Mouse (Mus musculus) neural tube, embryonic 13.5 days (tissue): ENCODE results near the gene 1700061G19Rik. TPM values are rescaled to one million over a fixed set of nuclear protein-coding genes. Genes with fewer than 3 reads are reported as not detected.

Experiments
- ATAC-seq: fragments of 200-750 bp; cut with Nextera tagmentation; 2 replicates; pipeline ENCODE4 v1.8.0; 2017; ENCODE audit warnings: low read depth, mild to moderate bottlenecking, moderate TSS enrichment, moderate library complexity
- H3K27ac ChIP-seq: fragments of 300-500 bp; sonication (generic); replicated peaks from 2 replicates; pipeline ENCODE4 v1.5.1; 2015; ENCODE audit warnings: moderate library complexity, mild to moderate bottlenecking, inconsistent platforms
- H3K27me3 ChIP-seq: fragments of 300-500 bp; sonication (generic); 2 replicates; pipeline ENCODE4 v1.6.1; 2015; ENCODE audit warnings: mild to moderate bottlenecking, inconsistent platforms
- H3K36me3 ChIP-seq: fragments of 300-500 bp; sonication (generic); 2 replicates; pipeline ENCODE4 v1.6.1; 2015; ENCODE audit warnings: mild to moderate bottlenecking, inconsistent platforms
- H3K4me1 ChIP-seq: fragments of 300-500 bp; sonication (generic); replicated peaks from 2 replicates; pipeline ENCODE4 v1.6.1; 2015; ENCODE audit warnings: inconsistent platforms
- H3K4me2 ChIP-seq: fragments of 300-500 bp; sonication (generic); 2 replicates; pipeline ENCODE4 v1.6.1; 2015; ENCODE audit warnings: inconsistent platforms, mild to moderate bottlenecking, moderate library complexity
- H3K4me3 ChIP-seq: fragments of 300-500 bp; sonication (generic); 2 replicates; pipeline ENCODE4 v1.5.1; 2015; ENCODE audit warnings: mild to moderate bottlenecking, inconsistent platforms
- H3K9ac ChIP-seq: fragments of 300-500 bp; sonication (generic); 2 replicates; pipeline ENCODE4 v1.6.1; 2015; ENCODE audit warnings: moderate library complexity, mild to moderate bottlenecking, inconsistent platforms
- H3K9me3 ChIP-seq: fragments of 300-500 bp; sonication (generic); 2 replicates; pipeline ENCODE4 v1.6.1; 2016; ENCODE audit warnings: inconsistent platforms
- WGBS: fragments of 180-500 bp; shearing (Covaris S2); methylation state at CpG from one replicate; pipeline ENCODE4 v1.1.7; 2015; 5-methylcytosine and 5-hydroxymethylcytosine counted together
- polyA plus RNA-seq: library from polyadenylated mRNA; unstranded; fragments of >200 nt; fragmentation: Nextera tagmentation; extraction: Ambion mirVana; gene quantifications from 2 replicates; pipeline ENCODE4 v1.2.1, GENCODE M21; 2015

The 1700061G19Rik gene
- polyA plus RNA-seq, 1 experiment from 2014 or later, result 0.60 TPM

DNA sequence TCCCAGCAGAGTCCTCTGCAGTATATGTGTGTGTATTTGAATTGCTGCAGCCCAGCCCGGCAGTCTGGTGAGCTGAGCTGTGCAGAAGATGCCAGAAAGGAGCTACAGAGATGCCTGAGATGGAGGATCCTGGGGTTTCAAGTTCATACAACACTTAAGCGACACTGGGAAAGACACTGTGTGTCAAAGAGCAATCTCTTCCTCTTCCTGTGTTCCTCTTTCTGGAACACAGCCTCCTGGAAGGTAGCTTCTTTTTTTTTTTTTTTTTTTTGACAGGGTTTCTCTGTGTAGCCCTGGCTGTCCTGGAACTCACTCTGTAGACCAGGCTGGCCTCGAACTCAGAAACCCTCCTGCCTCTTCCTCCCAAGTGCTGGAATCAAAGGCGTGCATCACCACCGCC, 26.5 kb upstream of the 1700061G19Rik start:
- Histone ChIP-seq H3K27me3 (no peaks in the 10 kb centered on the region), H3K9me3 (no peaks in the 10 kb centered on the region), H3K4me3 (no peak overlapping the region), H3K4me2 (no peak overlapping the region), H3K27ac (no peak overlapping the region), H3K36me3 (no peaks in the 10 kb centered on the region), H3K9ac (no peak overlapping the region), H3K4me1 (no peaks in the 10 kb centered on the region)
- WGBS, result 85% methylated on average over 5 of the region's 5 CpGs
- no peak for ATAC-seq

GRCm38 (mm10) chr17:56849710-56850109, 25.6 kb upstream of the 1700061G19Rik start:
- Histone ChIP-seq H3K9ac (no peak overlapping the region), H3K36me3 (no peaks in the 10 kb centered on the region), H3K9me3 (no peaks in the 10 kb centered on the region), H3K27ac (no peak overlapping the region), H3K4me2 (no peak overlapping the region), H3K4me3 (no peak overlapping the region), H3K4me1 (no peaks in the 10 kb centered on the region), H3K27me3 (no peaks in the 10 kb centered on the region)
- no peak for ATAC-seq
- 90% methylated on average over 13 of the region's 13 CpGs for WGBS

DNA sequence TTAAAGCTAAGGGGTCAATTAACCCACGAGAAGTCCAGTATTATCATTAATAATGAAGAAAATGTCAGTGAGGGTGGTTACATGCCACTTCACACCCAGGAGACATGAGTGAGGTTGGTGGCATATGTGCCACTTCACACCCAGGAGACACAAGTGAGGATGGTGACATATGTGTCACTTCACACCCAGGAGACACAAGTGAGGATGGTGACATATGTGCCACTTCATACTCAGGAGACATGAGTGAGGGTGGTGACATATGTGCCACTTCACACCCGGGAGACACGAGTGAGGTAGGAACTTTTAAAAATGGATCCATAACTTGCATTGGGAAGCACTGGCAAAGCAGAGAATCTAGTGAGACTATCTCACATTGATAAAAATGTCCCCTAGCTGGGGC, 24.1 kb upstream of the 1700061G19Rik start:
- WGBS, result 77% methylated on average over 3 of the region's 3 CpGs
- Histone ChIP-seq H3K4me3 (no peak overlapping the region), H3K27me3 (no peaks in the 10 kb centered on the region), H3K4me1 (no peaks in the 10 kb centered on the region), H3K9me3 (no peaks in the 10 kb centered on the region), H3K27ac (no peak overlapping the region), H3K4me2 (no peak overlapping the region), H3K9ac (no peak overlapping the region), H3K36me3 (no peaks in the 10 kb centered on the region)
- ATAC-seq, result no peak

GRCm38 (mm10) chr17:56855421-56855820, 19.9 kb upstream of the 1700061G19Rik start:
- Histone ChIP-seq H3K9ac (no peak overlapping the region), H3K27me3 (no peaks in the 10 kb centered on the region), H3K4me3 (no peak overlapping the region), H3K9me3 (no peaks in the 10 kb centered on the region), H3K27ac (no peak overlapping the region), H3K36me3 (no peaks in the 10 kb centered on the region), H3K4me1 (no peaks in the 10 kb centered on the region), H3K4me2 (no peak overlapping the region)
- ATAC-seq, result no peak
- WGBS, result 80% methylated on average over 3 of the region's 3 CpGs

GRCm38 (mm10) chr17:56858216-56858615, 17.1 kb upstream of the 1700061G19Rik start:
- no peaks in the 10 kb centered on the region for H3K4me1 ChIP-seq
- H3K27me3 ChIP-seq, result no peaks in the 10 kb centered on the region
- no peak overlapping the region for H3K4me3 ChIP-seq
- 52% methylated on average over 4 of the region's 4 CpGs for WGBS
- H3K9ac ChIP-seq, result no peak overlapping the region
- H3K27ac ChIP-seq, result no peak overlapping the region
- no peak for ATAC-seq
- no peaks in the 10 kb centered on the region for H3K36me3 ChIP-seq
- H3K9me3 ChIP-seq, result no peaks in the 10 kb centered on the region
- H3K4me2 ChIP-seq, result no peak overlapping the region

DNA sequence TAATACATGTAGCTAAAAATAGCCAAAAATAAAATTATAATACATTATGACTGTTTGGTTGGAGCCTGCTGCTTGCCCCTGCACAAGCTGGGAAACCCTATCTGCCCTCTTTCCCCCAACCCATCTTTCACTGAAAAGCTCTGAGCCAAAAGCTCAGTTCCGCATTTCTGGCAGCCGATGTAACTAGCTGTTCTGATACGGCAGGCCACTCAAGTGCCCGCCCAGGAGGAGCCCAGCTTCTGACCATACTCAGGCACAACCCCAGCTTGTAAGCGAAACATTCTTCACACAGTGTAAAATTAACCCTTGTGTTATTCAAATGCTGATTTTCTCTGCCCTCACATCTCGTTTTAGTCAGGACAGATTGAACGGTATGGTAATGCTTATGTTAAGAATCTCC, 16.4 kb upstream of the 1700061G19Rik start:
- Histone ChIP-seq H3K27ac (no peak overlapping the region), H3K9me3 (no peaks in the 10 kb centered on the region), H3K4me3 (no peak overlapping the region), H3K4me2 (no peak overlapping the region), H3K27me3 (no peaks in the 10 kb centered on the region), H3K36me3 (no peaks in the 10 kb centered on the region), H3K9ac (no peak overlapping the region), H3K4me1 (no peaks in the 10 kb centered on the region)
- 62% methylated on average over 7 of the region's 7 CpGs for WGBS
- ATAC-seq, result no peak

DNA sequence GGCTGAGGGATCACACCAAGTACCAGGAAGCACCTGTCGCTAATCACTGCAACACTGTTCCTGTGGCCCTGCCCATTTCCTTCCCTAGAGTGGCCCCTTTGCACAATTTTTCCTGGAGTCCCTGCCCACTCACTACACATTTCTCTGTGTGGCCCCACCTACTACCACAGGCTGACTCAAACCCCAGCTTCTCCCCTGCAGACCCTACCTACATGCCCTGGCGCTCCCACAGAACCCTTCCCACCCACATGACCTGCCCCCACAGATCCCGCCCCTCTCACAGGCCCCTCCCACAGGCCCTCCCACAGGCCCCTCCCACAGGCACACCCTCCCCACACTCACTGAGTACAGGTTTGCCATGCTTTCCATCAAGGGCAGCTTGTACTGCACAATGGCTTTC, 14.1 kb upstream of the 1700061G19Rik start:
- no peak for ATAC-seq
- no peaks in the 10 kb centered on the region for H3K9me3 ChIP-seq
- H3K27me3 ChIP-seq, result no peaks in the 10 kb centered on the region
- no peak overlapping the region for H3K4me2 ChIP-seq
- no peaks in the 10 kb centered on the region for H3K36me3 ChIP-seq
- no peaks in the 10 kb centered on the region for H3K4me1 ChIP-seq
- WGBS, result 62% methylated on average over 3 of the region's 3 CpGs
- H3K27ac ChIP-seq, result no peak overlapping the region
- no peak overlapping the region for H3K9ac ChIP-seq
- H3K4me3 ChIP-seq, result no peak overlapping the region

- H3K4me2 ChIP-seq, result no peak overlapping the region
- H3K4me1 ChIP-seq, result no peaks in the 10 kb centered on the region
- no peaks in the 10 kb centered on the region for H3K27me3 ChIP-seq
- no peak overlapping the region for H3K27ac ChIP-seq
- no peaks in the 10 kb centered on the region; the same call in 1 of the 2 replicates for H3K9me3 ChIP-seq
- no peaks in the 10 kb centered on the region for H3K36me3 ChIP-seq
- ATAC-seq, result no peak
- H3K4me3 ChIP-seq, result no peak overlapping the region
- no peak overlapping the region for H3K9ac ChIP-seq
- 81% methylated on average over 7 of the region's 7 CpGs for WGBS
Measured at GRCm38 (mm10) chr17:56866071-56866470, 9.2 kb upstream of the 1700061G19Rik start.

DNA sequence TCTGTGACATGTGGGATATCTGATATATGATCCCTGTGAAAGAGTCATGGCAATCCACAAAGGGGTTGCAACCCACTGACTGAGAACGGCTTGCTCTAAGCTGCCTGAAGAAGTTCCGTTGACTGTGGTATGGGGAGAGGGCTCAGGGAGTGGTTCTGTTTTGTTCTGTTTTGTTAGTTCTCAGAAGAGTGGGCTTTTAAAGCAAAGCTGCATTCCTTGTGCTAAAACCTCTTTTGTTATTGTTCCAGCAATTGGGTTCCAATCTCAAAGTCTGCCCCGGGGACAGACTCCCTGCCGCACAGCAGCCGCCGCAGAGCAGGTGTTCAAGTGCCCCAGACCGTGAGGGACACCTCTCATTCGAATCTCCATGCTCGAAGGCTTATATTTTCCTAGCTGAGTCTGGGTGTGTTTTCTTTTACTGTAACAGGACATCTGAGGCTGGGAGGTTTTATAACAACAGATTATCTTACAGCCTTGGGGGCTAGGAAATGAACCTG, 5.7 kb upstream of the 1700061G19Rik start:
- Histone ChIP-seq H3K27ac (no peak overlapping the region), H3K9me3 (no peaks in the 10 kb centered on the region; the same call in 1 of the 2 replicates), H3K36me3 (no peaks in the 10 kb centered on the region), H3K4me1 (no peaks in the 10 kb centered on the region), H3K27me3 (no peaks in the 10 kb centered on the region), H3K9ac (no peak overlapping the region), H3K4me2 (no peak overlapping the region), H3K4me3 (no peak overlapping the region)
- no peak for ATAC-seq
- WGBS, result 57% methylated on average over 9 of the region's 9 CpGs

DNA sequence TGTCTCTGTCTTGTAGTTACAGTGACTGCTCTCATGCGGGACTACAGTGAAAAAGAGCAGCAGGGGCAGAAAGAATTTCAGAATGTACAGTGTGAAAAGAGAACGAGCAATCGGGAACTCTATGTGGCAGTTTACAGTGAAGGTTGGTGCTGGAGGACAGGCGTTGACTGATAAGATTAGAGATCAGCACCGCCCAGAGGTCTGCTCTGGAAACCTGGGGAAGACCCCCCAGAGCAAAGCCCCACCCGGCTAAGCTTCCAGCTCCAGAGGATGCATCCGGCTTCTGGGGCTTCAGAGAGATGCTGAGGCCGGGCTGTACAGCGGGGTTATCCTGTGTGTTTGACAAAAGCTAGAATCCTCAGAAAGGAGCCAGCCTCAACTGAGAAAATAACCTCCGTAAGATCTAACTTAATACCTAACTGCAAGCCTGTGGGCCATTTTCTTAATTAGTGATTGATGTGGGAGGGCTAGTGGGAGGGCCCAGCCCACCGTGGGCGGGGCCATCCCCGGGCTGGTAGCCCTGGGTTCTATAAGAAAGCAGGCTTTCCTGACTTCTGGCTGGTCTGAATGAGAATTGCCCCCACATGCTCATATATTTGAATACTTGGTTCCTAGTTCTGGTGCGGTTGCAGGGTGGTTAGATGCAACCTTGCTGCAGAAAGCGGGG, 4.9 kb upstream of the 1700061G19Rik start:
- H3K4me1 ChIP-seq, result no peaks in the 10 kb centered on the region
- 77% methylated on average over 15 of the region's 15 CpGs for WGBS
- H3K4me2 ChIP-seq, result no peak overlapping the region
- H3K9ac ChIP-seq, result no peak overlapping the region
- no peak overlapping the region for H3K4me3 ChIP-seq
- H3K27me3 ChIP-seq, result no peaks in the 10 kb centered on the region
- H3K27ac ChIP-seq, result no peak overlapping the region
- no peaks in the 10 kb centered on the region; the same call in 1 of the 2 replicates for H3K9me3 ChIP-seq
- ATAC-seq, result no peak
- H3K36me3 ChIP-seq, result no peaks in the 10 kb centered on the region

DNA sequence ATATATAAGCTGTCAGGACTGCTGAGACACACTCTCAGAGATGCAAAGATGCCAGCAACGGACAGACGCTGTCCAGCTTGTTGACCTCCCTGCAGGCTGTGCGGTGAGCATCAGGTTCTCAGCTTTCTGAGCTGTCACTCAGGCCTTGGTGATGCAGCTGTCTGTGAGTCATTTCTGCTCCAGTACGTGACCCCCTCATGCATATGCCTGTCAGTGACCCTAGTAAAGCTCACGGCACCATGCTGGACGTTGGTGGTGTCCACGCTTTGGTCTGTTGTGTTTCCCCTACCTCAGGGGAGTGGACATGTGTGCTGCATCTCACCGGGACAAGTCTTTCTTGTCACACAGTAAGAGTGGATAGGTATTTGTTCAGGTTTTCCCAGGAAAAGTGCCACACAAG, 3.5 kb upstream of the 1700061G19Rik start:
- H3K36me3 ChIP-seq, result no peaks in the 10 kb centered on the region
- ATAC-seq, result no peak
- WGBS, result 83% methylated on average over 8 of the region's 8 CpGs
- H3K4me1 ChIP-seq, result no peaks in the 10 kb centered on the region
- H3K4me3 ChIP-seq, result no peak overlapping the region
- H3K9ac ChIP-seq, result no peak overlapping the region
- H3K27me3 ChIP-seq, result no peaks in the 10 kb centered on the region
- no peak overlapping the region for H3K27ac ChIP-seq
- no peaks in the 10 kb centered on the region; the same call in 1 of the 2 replicates for H3K9me3 ChIP-seq
- no peak overlapping the region for H3K4me2 ChIP-seq

- WGBS, result 80% methylated on average over 7 of the region's 7 CpGs
- Histone ChIP-seq H3K9me3 (no peaks in the 10 kb centered on the region), H3K4me3 (no peak overlapping the region), H3K27ac (no peak overlapping the region), H3K4me2 (no peak overlapping the region), H3K27me3 (no peaks in the 10 kb centered on the region), H3K9ac (no peak overlapping the region), H3K36me3 (no peaks in the 10 kb centered on the region), H3K4me1 (no peaks in the 10 kb centered on the region)
- no peak for ATAC-seq
Measured at GRCm38 (mm10) chr17:56872512-56872911, 2.8 kb upstream of the 1700061G19Rik start.

DNA sequence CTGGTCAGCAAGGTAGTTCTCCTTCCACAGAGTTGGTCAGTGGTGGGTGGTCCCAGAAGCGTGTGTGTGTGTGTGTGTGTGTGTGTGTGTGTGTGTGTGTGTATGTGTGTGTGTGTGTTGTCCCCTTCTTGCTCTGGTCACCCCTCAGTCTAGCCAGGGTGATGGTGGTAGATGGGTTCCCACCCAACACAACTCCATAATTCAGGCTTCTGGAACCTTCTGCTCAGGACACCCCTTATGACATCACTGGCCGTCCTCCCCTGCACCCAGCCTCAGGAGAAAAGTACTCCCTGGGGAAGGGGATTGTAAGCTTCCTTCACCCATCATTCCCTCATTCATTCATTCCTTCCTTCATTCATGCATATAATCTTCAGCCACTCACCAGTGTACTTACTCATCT, 1.0 kb upstream of the 1700061G19Rik start, which contains the start of gene Acsbg2:
TSS of gene Acsbg2 (minus strand) at position 211 of the 400 bp plus-strand sequence.
- H3K9ac ChIP-seq, result no peak within 1 kb of the TSS
- no peaks in the 10 kb centered on the region for H3K9me3 ChIP-seq
- no peaks in the 10 kb centered on the region for H3K27me3 ChIP-seq
- no peak within 1 kb of the TSS for H3K27ac ChIP-seq
- H3K4me3 ChIP-seq, result no peak within 1 kb of the TSS
- WGBS, result 75% methylated on average over 2 of the region's 2 CpGs
- no peaks in the 10 kb centered on the region for H3K4me1 ChIP-seq
- ATAC-seq, result no peak
- H3K36me3 ChIP-seq, result no peaks in the 10 kb centered on the region
- no peak within 1 kb of the TSS for H3K4me2 ChIP-seq
